Mouse (Mus musculus) MEL (cell line): ENCODE measurements around the gene Eva1c. TPM values are rescaled to one million over a fixed set of nuclear protein-coding genes. Genes with fewer than 3 reads are reported as not detected.

Experiments used
- DNase-seq: peaks from one replicate; pipeline ENCODE4 v3.0.0; 2011; ENCODE audit warnings: low read depth, low spot score
- H3K27ac ChIP-seq: 2 replicates; pipeline ENCODE4 v1.5.1; 2012; ENCODE audit warnings: low read depth, mild to moderate bottlenecking, control low read depth, low read length, moderate library complexity; ENCODE audit not compliant: control insufficient read depth
- H3K27me3 ChIP-seq, 2 experiments: fragments of 150-350 bp in 1 of 2; sonication (generic) in 1 of 2; 2 replicates each; pipeline ENCODE4 v1.6.1; 2012; ENCODE audit warnings: low read length in 2 of 2, mild to moderate bottlenecking in 2 of 2, improper control_type of control experiment in 1 of 2, moderate library complexity in 1 of 2; ENCODE audit not compliant: insufficient read depth in 2 of 2, control insufficient read depth in 1 of 2
- H3K36me3 ChIP-seq, 2 experiments: 2 replicates each; pipeline ENCODE4 v1.6.1; 2012 to 2014; ENCODE audit warnings: low read length in 2 of 2, improper control_type of control experiment in 1 of 2, inconsistent platforms in 1 of 2, mild to moderate bottlenecking in 1 of 2; ENCODE audit not compliant: insufficient read depth in 2 of 2, control insufficient read depth in 1 of 2
- H3K4me1 ChIP-seq, 2 experiments: fragments of 150-350 bp in 1 of 2; sonication (generic) in 1 of 2; 2 replicates each; pipeline ENCODE4 v1.6.1; 2012; ENCODE audit warnings: low read length in 2 of 2, improper control_type of control experiment in 1 of 2, mild to moderate bottlenecking in 1 of 2; ENCODE audit not compliant: insufficient read depth in 2 of 2, control insufficient read depth in 1 of 2
- H3K4me3 ChIP-seq, 2 experiments: fragments of 150-350 bp in 1 of 2; sonication (generic) in 1 of 2; 2 replicates each; pipeline ENCODE4 v1.5.1; 2012; ENCODE audit warnings: low read depth in 2 of 2, low read length in 2 of 2, mild to moderate bottlenecking in 2 of 2, moderate library complexity in 2 of 2, control low read depth in 1 of 2, improper control_type of control experiment in 1 of 2; ENCODE audit not compliant: control insufficient read depth in 1 of 2, insufficient read depth in 1 of 2
- H3K79me2 ChIP-seq: 2 replicates; pipeline ENCODE4 v1.6.1; 2012; ENCODE audit warnings: mild to moderate bottlenecking, low read length, moderate library complexity; ENCODE audit not compliant: control insufficient read depth, poor library complexity, insufficient read depth
- H3K9ac ChIP-seq: 2 replicates; pipeline ENCODE4 v1.6.1; 2012; ENCODE audit warnings: low read depth, mild to moderate bottlenecking, control low read depth, low read length, moderate library complexity; ENCODE audit not compliant: control insufficient read depth, poor library complexity, severe bottlenecking
- H3K9me3 ChIP-seq: fragments of 150-350 bp; sonication (generic); replicated peaks from 2 replicates; pipeline ENCODE4 v1.6.1; 2012; ENCODE audit warnings: mild to moderate bottlenecking, low read length, improper control_type of control experiment, moderate library complexity; ENCODE audit not compliant: insufficient read depth
- BHLHE40 ChIP-seq: IDR thresholded peaks from 2 replicates; pipeline ENCODE4 v1.6.1; 2012; ENCODE audit warnings: low read depth, mild to moderate bottlenecking, inconsistent platforms, low read length, improper control_type of control experiment, borderline replicate concordance
- CHD1 ChIP-seq: IDR thresholded peaks from 2 replicates; pipeline ENCODE4 v1.6.1; 2012; ENCODE audit warnings: low read depth, mild to moderate bottlenecking, inconsistent platforms, low read length, improper control_type of control experiment
- CHD2 ChIP-seq: IDR thresholded peaks from 2 replicates; pipeline ENCODE4 v1.6.1; 2011; ENCODE audit warnings: low read length, improper control_type of control experiment
- E2F4 ChIP-seq: IDR thresholded peaks from 2 replicates; pipeline ENCODE4 v1.6.1; 2011; ENCODE audit warnings: low read depth, low read length, improper control_type of control experiment, borderline replicate concordance
- ELF1 ChIP-seq: IDR thresholded peaks from 2 replicates; pipeline ENCODE4 v1.6.1; 2014; ENCODE audit warnings: low read depth, mild to moderate bottlenecking, inconsistent platforms, low read length, improper control_type of control experiment, moderate library complexity
- EP300 ChIP-seq, 2 experiments: IDR thresholded peaks; 2 replicates each; pipeline ENCODE4 v1.6.1; 2011; ENCODE audit warnings: improper control_type of control experiment in 2 of 2, low read length in 2 of 2, low read depth in 1 of 2, mild to moderate bottlenecking in 1 of 2
- ETS1 ChIP-seq: IDR thresholded peaks from 2 replicates; pipeline ENCODE4 v1.6.1; 2012; ENCODE audit warnings: low read depth, mild to moderate bottlenecking, inconsistent platforms, low read length, improper control_type of control experiment, moderate library complexity
- GATA1 ChIP-seq: IDR thresholded peaks from 2 replicates; pipeline ENCODE4 v1.6.1; 2011; ENCODE audit warnings: low read depth, low read length, improper control_type of control experiment
- HCFC1 ChIP-seq: IDR thresholded peaks from 2 replicates; pipeline ENCODE4 v1.6.1; 2012; ENCODE audit warnings: low read depth, mild to moderate bottlenecking, inconsistent platforms, low read length, improper control_type of control experiment, moderate library complexity
- JUND ChIP-seq: IDR thresholded peaks from 2 replicates; pipeline ENCODE4 v1.6.1; 2011; ENCODE audit warnings: low read depth, mild to moderate bottlenecking, improper control_type of control experiment, low read length
- MAFK ChIP-seq: IDR thresholded peaks from 2 replicates; pipeline ENCODE4 v1.6.1; 2011; ENCODE audit warnings: low read depth, mild to moderate bottlenecking, low read length, improper control_type of control experiment, borderline replicate concordance
- MAX ChIP-seq: IDR thresholded peaks from 2 replicates; pipeline ENCODE4 v1.6.1; 2011; ENCODE audit warnings: low read length, improper control_type of control experiment
- MAZ ChIP-seq: IDR thresholded peaks from 2 replicates; pipeline ENCODE4 v1.6.1; 2012; ENCODE audit warnings: low read depth, mild to moderate bottlenecking, inconsistent platforms, low read length, improper control_type of control experiment
- MEF2A ChIP-seq: IDR thresholded peaks from 2 replicates; pipeline ENCODE4 v1.6.1; 2014; ENCODE audit warnings: low read depth, mild to moderate bottlenecking, inconsistent platforms, low read length, improper control_type of control experiment; ENCODE audit not compliant: poor library complexity, insufficient replicate concordance, severe bottlenecking; ENCODE audit errors: extremely low read depth
- MXI1 ChIP-seq: IDR thresholded peaks from 2 replicates; pipeline ENCODE4 v1.6.1; 2011; ENCODE audit warnings: mild to moderate bottlenecking, low read depth, low read length, improper control_type of control experiment
- MYB ChIP-seq: IDR thresholded peaks from 2 replicates; pipeline ENCODE4 v1.6.1; 2011; ENCODE audit warnings: mild to moderate bottlenecking, low read depth, low read length, improper control_type of control experiment
- NRF1 ChIP-seq: IDR thresholded peaks from 2 replicates; pipeline ENCODE4 v1.6.1; 2014; ENCODE audit warnings: low read depth, mild to moderate bottlenecking, inconsistent platforms, low read length, improper control_type of control experiment, moderate library complexity; ENCODE audit not compliant: poor library complexity, insufficient read depth, severe bottlenecking
- POLR2AphosphoS2 ChIP-seq: IDR thresholded peaks from 2 replicates; pipeline ENCODE4 v1.6.1; 2011; ENCODE audit warnings: low read length, improper control_type of control experiment
- RAD21 ChIP-seq: IDR thresholded peaks from 2 replicates; pipeline ENCODE4 v1.6.1; 2011; ENCODE audit warnings: mild to moderate bottlenecking, low read depth, low read length, improper control_type of control experiment
- RCOR1 ChIP-seq: IDR thresholded peaks from 2 replicates; pipeline ENCODE4 v1.6.1; 2012; ENCODE audit warnings: low read depth, mild to moderate bottlenecking, inconsistent platforms, low read length, improper control_type of control experiment
- TAL1 ChIP-seq: IDR thresholded peaks from 2 replicates; pipeline ENCODE4 v1.6.1; 2012; ENCODE audit warnings: mild to moderate bottlenecking, inconsistent platforms, low read length, moderate library complexity, mixed read lengths
- TCF12 ChIP-seq: IDR thresholded peaks from 2 replicates; pipeline ENCODE4 v1.6.1; 2014; ENCODE audit warnings: low read depth, mild to moderate bottlenecking, inconsistent platforms, low read length, improper control_type of control experiment, moderate library complexity
- UBTF ChIP-seq: IDR thresholded peaks from 2 replicates; pipeline ENCODE4 v1.6.1; 2012; ENCODE audit warnings: low read depth, mild to moderate bottlenecking, inconsistent platforms, low read length, improper control_type of control experiment, moderate library complexity, borderline replicate concordance; ENCODE audit not compliant: insufficient read depth
- USF1 ChIP-seq: IDR thresholded peaks from 2 replicates; pipeline ENCODE4 v1.6.1; 2014; ENCODE audit warnings: low read depth, mild to moderate bottlenecking, inconsistent platforms, low read length, improper control_type of control experiment, moderate library complexity
- USF2 ChIP-seq, 2 experiments: IDR thresholded peaks; 2 replicates each; pipeline ENCODE4 v1.6.1; 2011 to 2012; ENCODE audit warnings: improper control_type of control experiment in 2 of 2, low read length in 2 of 2, borderline replicate concordance in 1 of 2, inconsistent platforms in 1 of 2, low read depth in 1 of 2, mild to moderate bottlenecking in 1 of 2; ENCODE audit not compliant: insufficient read depth in 1 of 2
- ZC3H11A ChIP-seq: IDR thresholded peaks from 2 replicates; pipeline ENCODE4 v1.6.1; 2012; ENCODE audit warnings: low read depth, mild to moderate bottlenecking, inconsistent platforms, low read length, improper control_type of control experiment
- ZMIZ1 ChIP-seq: IDR thresholded peaks from 2 replicates; pipeline ENCODE4 v1.6.1; 2012; ENCODE audit warnings: low read depth, mild to moderate bottlenecking, inconsistent platforms, low read length, improper control_type of control experiment, moderate library complexity
- ZNF384 ChIP-seq: IDR thresholded peaks from 2 replicates; pipeline ENCODE4 v1.6.1; 2012; ENCODE audit warnings: low read depth, mild to moderate bottlenecking, inconsistent platforms, low read length, improper control_type of control experiment
- polyA plus RNA-seq, 2 experiments: library from polyadenylated mRNA; stranded (reverse) in 1 of 2; unstranded in 1 of 2; fragments of >175 nt in 1 of 2; fragments of >200 nt in 1 of 2; gene quantifications; 2 replicates each; pipeline versions ENCODE4 v1.2.1 to v1.2.4; 2012; ENCODE audit warnings: low replicate concordance in 2 of 2, low read depth in 1 of 2; ENCODE audit not compliant: insufficient read length in 2 of 2, insufficient read depth in 1 of 2, missing spikeins in 1 of 2
- total RNA-seq: library from RNA; depleted of rRNA; stranded (reverse); fragments of 300-350 nt; gene quantifications from 2 replicates; pipeline ENCODE4 v1.2.3, GENCODE M21; 2012

The Eva1c gene
- total and polyA plus RNA-seq, 3 experiments, result 0.06 TPM; not detected in 2

- Histone ChIP-seq H3K9ac (peak overlapping the region; percentile 26), H3K9me3 (no peaks in the 10 kb centered on the region), H3K27ac (peak overlapping the region; percentile 82), H3K27me3 (no peaks in the 10 kb centered on the region), H3K4me3 (peak overlapping the region; percentile 20 to 22; a peak in 2 of 4 replicates), H3K4me1 (peaks cover 2 to 19% of the 10 kb centered on the region in 2 experiments; a peak in 3 of 4 replicates)
- DNase-seq, result peak; percentile 54
- TF ChIP-seq ZC3H11A (no peak), TAL1 (no peak), POLR2AphosphoS2 (no peak), BHLHE40 (no peak), RCOR1 (no peak), MEF2A (no peak), JUND (no peak)
- TF ChIP-seq, all 39 proteins: peak for 0
- Histone ChIP-seq H3K36me3 (peaks cover 0 to 8% of the 10 kb centered on the region in 2 experiments; a peak in 2 of 4 replicates), H3K79me2 (no peaks in the 10 kb centered on the region)
These were observed 58.8 kb downstream of the Eva1c start for GRCm38 (mm10) chr16:90885351-90885750.

- peak; percentile 76 for DNase-seq
- Histone ChIP-seq H3K79me2 (no peaks in the 10 kb centered on the region), H3K4me1 (peaks cover 2 to 19% of the 10 kb centered on the region in 2 experiments; a peak in 3 of 4 replicates), H3K4me3 (peak overlapping the region; percentile 20 to 22; a peak in 2 of 4 replicates), H3K9me3 (no peaks in the 10 kb centered on the region), H3K27ac (peak overlapping the region; percentile 82), H3K9ac (peak overlapping the region; percentile 26), H3K36me3 (peaks cover 0 to 8% of the 10 kb centered on the region in 2 experiments; a peak in 2 of 4 replicates), H3K27me3 (no peaks in the 10 kb centered on the region)
- TF ChIP-seq EP300 (IDR thresholded peaks at IDR 0.05; ENCODE audit: low read depth in 1 of 2, low read length in 2 of 2), result peak; percentile 22 to 27; a peak in 1 of 4 replicates
- TF ChIP-seq POLR2AphosphoS2, result no peak
- no peak for TF ChIP-seq CHD2
- no peak for TF ChIP-seq UBTF
- no peak for TF ChIP-seq MAZ
- no peak for TF ChIP-seq CHD1
- no peak for TF ChIP-seq E2F4
- 0 out of 2 replicates have a peak, but pooled peaks have one; percentile 14 for TF ChIP-seq ELF1
- TF ChIP-seq NRF1, result no peak
- TF ChIP-seq USF1, result no peak
- no peak for TF ChIP-seq HCFC1
- no peak; the same call in 1 of the 2 replicates for TF ChIP-seq ETS1
- 0 out of 2 replicates have a peak, but pooled peaks have one; percentile 7 for TF ChIP-seq TCF12
- TF ChIP-seq ZMIZ1, result no peak
- no peak for TF ChIP-seq JUND
- no peak for TF ChIP-seq MXI1
- TF ChIP-seq ZNF384, result no peak
- no peak for TF ChIP-seq MAFK
- TF ChIP-seq GATA1, result 0 out of 2 replicates have a peak, but pooled peaks have one; percentile 26
- TF ChIP-seq MYB, result no peak
- TF ChIP-seq USF2 (IDR thresholded peaks at IDR 0.05; ENCODE audit: borderline replicate concordance in 1 of 2, insufficient read depth in 1 of 2, low read depth in 1 of 2, low read length in 2 of 2), result no peak
- peak; percentile 25; the same call in 1 of the 2 replicates for TF ChIP-seq MAX
- TF ChIP-seq RAD21, result no peak
- TF ChIP-seq MEF2A, result no peak
- TF ChIP-seq BHLHE40, result no peak
These were observed 59.5 kb downstream of the Eva1c start for GRCm38 (mm10) chr16:90885781-90886565.
